In the genomic region with DNA sequence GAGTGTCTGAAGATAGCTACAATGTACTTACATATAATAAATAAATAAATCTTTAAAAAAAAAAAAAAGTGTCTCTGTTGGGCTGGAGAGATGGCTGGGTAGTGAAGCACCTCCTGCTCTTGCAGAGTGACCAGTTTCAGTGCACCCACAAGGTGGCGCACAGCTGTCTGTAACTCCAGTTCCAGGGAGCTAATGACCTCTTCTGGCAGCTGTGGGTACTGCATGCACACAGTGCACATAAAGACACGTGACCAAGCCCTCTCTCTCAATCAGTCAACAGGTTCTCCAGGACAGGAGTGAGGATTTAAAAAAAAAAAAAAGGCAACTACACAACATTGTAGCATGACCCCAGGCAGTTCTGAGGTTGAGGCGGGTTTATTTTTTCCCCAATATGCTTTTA, we compare ENCODE assay signal across 8 mouse cellular contexts. TPM values are rescaled to one million over a fixed set of nuclear protein-coding genes. Genes with fewer than 3 reads are reported as not detected.
DNase-seq lines count a peak whose midpoint lies in the region; ATAC-seq and TF ChIP-seq lines count a peak whose summit lies in the region.

No protein-coding gene starts in this region.

- no peak for TF ChIP-seq POLR2A in brain, embryonic 14.5 days (IDR thresholded peaks at IDR 0.05; ENCODE audit: borderline replicate concordance, extremely low read depth, insufficient read depth, insufficient read length, poor library complexity, severe bottlenecking)

- H3K4me3 ChIP-seq in left cerebral cortex, adult 2 months, result no peak overlapping the region

- DNase-seq in adrenal gland, postnatal 36 days, result peak; percentile 4 to 18
- DNase-seq in adrenal gland, postnatal 25 days, result no peak
- DNase-seq in left cerebral cortex, adult 2 months (ENCODE audit: extremely low spot score in 1 of 2, low spot score in 2 of 2), result no peak
- DNase-seq in left cerebral cortex, adult 11 months (ENCODE audit: low spot score), result no peak
- peak; percentile 22 for DNase-seq in brain, embryonic 14.5 days (ENCODE audit: low read depth)
- no peak for DNase-seq in Muller cell, postnatal 12 days (ENCODE audit: inconsistent ontology term)
- DNase-seq in frontal cortex, postnatal 25 days (ENCODE audit: low spot score in 2 of 2), result no peak

- H3K27ac ChIP-seq in left cerebral cortex, adult 2 months, result no peak overlapping the region

- ATAC-seq in megakaryocyte, adult 5-6 weeks (ENCODE audit: poor library complexity, severe bottlenecking), result peak; percentile 79

- intact Hi-C loops in left cerebral cortex, adult 2 months (cut with DNase I), result no loop called here

- TF ChIP-seq CTCF in left cerebral cortex, adult 2 months (IDR thresholded peaks at IDR 0.05), result peak; percentile 33
- TF ChIP-seq CTCF in brain, embryonic 14.5 days (IDR thresholded peaks at IDR 0.05; ENCODE audit: borderline replicate concordance, extremely low read depth, insufficient read depth, insufficient read length), result peak; percentile 47; the same call in 1 of the 2 replicates

RNA-seq across cellular contexts. Expression of gene Zbtb14, which starts 17.8 kb away (rescaled TPM):
- total RNA-seq in adrenal gland, postnatal 36 days (2021), result 10 to 100 TPM; 14.5 to 17.4 TPM
- 19.7 and 22.7 TPM in 2 replicates for total RNA-seq in adrenal gland, postnatal 25 days (2021)
- 10 to 100 TPM; 22.2 to 25.2 TPM for total RNA-seq in left cerebral cortex, adult 2 months (2021)
- polyA plus RNA-seq in brain, embryonic 14.5 days (2012; rRNA removed), result 17.5 and 23.1 TPM in 2 replicates
- 14.7 and 15.6 TPM in 2 replicates for total RNA-seq in megakaryocyte, adult 5-6 weeks (2015)
- total RNA-seq in megakaryocyte, adult 5-6 weeks (2017), result 16.1 and 16.3 TPM in 2 replicates

Comparison
In these comparisons a context has a peak if more than half of its experiments do, and no peak if none do; other contexts are left out.
1. DNase-seq: peak in adrenal gland, postnatal 36 days (2 of 2) and brain, embryonic 14.5 days (single experiment); none in adrenal gland, postnatal 25 days (single experiment), left cerebral cortex, adult 2 months (0 of 2), left cerebral cortex, adult 11 months (single experiment), Muller cell, postnatal 12 days (single experiment) and frontal cortex, postnatal 25 days (0 of 2).